In the genomic region with DNA sequence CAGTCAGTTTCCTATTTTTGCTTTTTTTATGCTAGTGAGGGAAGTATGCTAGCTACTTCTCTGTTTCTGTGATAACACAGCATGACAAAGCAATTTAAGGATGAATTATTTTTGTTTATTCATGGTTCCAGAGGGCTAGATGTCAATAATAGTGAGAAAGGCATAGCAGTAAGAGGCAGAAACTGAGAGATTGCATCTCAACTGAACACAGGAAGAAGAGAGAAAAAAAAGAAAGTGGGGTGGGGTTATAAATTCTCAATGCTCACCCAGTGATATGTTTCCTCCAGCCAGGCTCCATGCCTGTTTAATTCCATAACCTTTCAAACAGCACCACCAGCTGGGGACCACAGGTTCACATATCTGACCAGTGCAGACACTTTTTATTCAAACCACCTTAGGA, we compare ENCODE assay signal across 9 mouse cellular contexts. TPM values are rescaled to one million over a fixed set of nuclear protein-coding genes. Genes with fewer than 3 reads are reported as not detected.
DNase-seq lines count a peak whose midpoint lies in the region; ATAC-seq lines count a peak whose summit lies in the region.
"Had no signal": no experiment of that assay in that cellular context is flagged by ENCODE, and none has a peak within 500 bp of the region (broad histone marks: within the 10 kb centered on the region; RNA-seq: fewer than 3 reads in every experiment).

No protein-coding gene starts in this region.

- peak; percentile 48; the same call in 1 of the 2 replicates for ATAC-seq in forebrain, embryonic 15.5 days (replicated peaks)
- peak; percentile 69 for ATAC-seq in liver, embryonic 11.5 days (replicated peaks; ENCODE audit: low FRiP score)

- no peak overlapping the region for H3K27ac ChIP-seq in forebrain, embryonic 15.5 days (replicated peaks)
- no peak overlapping the region for H3K27ac ChIP-seq in liver, embryonic 11.5 days (ENCODE audit: low read depth, low read length)
- H3K27ac ChIP-seq: limb, embryonic 13.5 days had no signal

- H3K4me2 ChIP-seq in forebrain, embryonic 15.5 days (replicated peaks) = no peak overlapping the region
- H3K4me2 ChIP-seq in liver, embryonic 11.5 days = no peak overlapping the region
- H3K4me2 ChIP-seq: limb, embryonic 13.5 days had no signal

- no peaks in the 10 kb centered on the region for H3K36me3 ChIP-seq in forebrain, embryonic 15.5 days
- no peaks in the 10 kb centered on the region for H3K36me3 ChIP-seq in liver, embryonic 11.5 days (ENCODE audit: control insufficient read depth, insufficient read depth, low read length)
- H3K36me3 ChIP-seq: limb, embryonic 13.5 days had no signal

- no peaks in the 10 kb centered on the region for H3K9me3 ChIP-seq in forebrain, embryonic 15.5 days
- no peaks in the 10 kb centered on the region for H3K9me3 ChIP-seq in liver, embryonic 11.5 days (ENCODE audit: control insufficient read depth, low read length)
- H3K9me3 ChIP-seq: limb, embryonic 13.5 days had no signal

- H3K4me1 ChIP-seq in forebrain, embryonic 15.5 days = no peaks in the 10 kb centered on the region
- peaks cover 3% of the 10 kb centered on the region for H3K4me1 ChIP-seq in liver, embryonic 11.5 days (replicated peaks; ENCODE audit: control insufficient read depth, insufficient read depth, low read length)
- H3K4me1 ChIP-seq: limb, embryonic 13.5 days had no signal

- peak; percentile 32 for DNase-seq in embryo, embryonic 10 days (ENCODE audit: low spot score)
- no peak for DNase-seq in embryo, embryonic 9.5 days (ENCODE audit: extremely low spot score)
- DNase-seq in ovary, postnatal 36 days (ENCODE audit: low spot score) = peak; percentile 9
- DNase-seq in ovary, adult 18-20 months (ENCODE audit: low spot score) = no peak
- no peak for DNase-seq in liver, embryonic 11.5 days (ENCODE audit: low spot score)
- DNase-seq in right cerebral cortex, postnatal 10 days (ENCODE audit: low spot score in 2 of 2) = peak; percentile 29 to 33
- DNase-seq in urinary bladder, postnatal 25 days (ENCODE audit: low spot score) = no peak

- H3K4me3 ChIP-seq in forebrain, embryonic 15.5 days = no peak overlapping the region
- H3K4me3 ChIP-seq in liver, embryonic 11.5 days (ENCODE audit: low read depth, low read length) = no peak overlapping the region
- H3K4me3 ChIP-seq: limb, embryonic 13.5 days had no signal

- no peaks in the 10 kb centered on the region for H3K27me3 ChIP-seq in forebrain, embryonic 15.5 days
- H3K27me3 ChIP-seq in liver, embryonic 11.5 days (replicated peaks; ENCODE audit: control insufficient read depth, insufficient read depth, low read length) = no peaks in the 10 kb centered on the region
- H3K27me3 ChIP-seq: limb, embryonic 13.5 days had no signal

- H3K9ac ChIP-seq in forebrain, embryonic 15.5 days (replicated peaks) = no peak overlapping the region
- H3K9ac ChIP-seq in liver, embryonic 11.5 days (ENCODE audit: low read depth, low read length) = no peak overlapping the region
- H3K9ac ChIP-seq: limb, embryonic 13.5 days had no signal

RNA-seq across cellular contexts. Expression of gene Mmrn1, which starts 6.6 kb away (rescaled TPM):
- polyA plus RNA-seq in forebrain, embryonic 15.5 days (2015; fragmentation: Nextera tagmentation; extraction: Ambion mirVana) = 1.6 and 1.7 TPM in 2 replicates
- polyA plus RNA-seq in liver, embryonic 11.5 days (2014; fragmentation: Nextera tagmentation; extraction: Ambion mirVana) = 15.0 and 19.0 TPM in 2 replicates

Comparison
In these comparisons a context has a peak if more than half of its experiments do, and no peak if none do; other contexts are left out.
1. DNase-seq: peak in embryo, embryonic 10 days (single experiment), ovary, postnatal 36 days (single experiment) and right cerebral cortex, postnatal 10 days (2 of 2); none in embryo, embryonic 9.5 days (single experiment), ovary, adult 18-20 months (single experiment), liver, embryonic 11.5 days (single experiment) and urinary bladder, postnatal 25 days (single experiment).